Mouse (Mus musculus): ENCODE measurements around the gene Srcin1.

The Srcin1 gene

GRCm38 (mm10) chr11:97534442-97535307 lies 41.3 kb downstream of the Srcin1 start:
- DNase-seq (ENCODE audit: low spot score in 2 of 2): peak; percentile 18 to 40

DNA sequence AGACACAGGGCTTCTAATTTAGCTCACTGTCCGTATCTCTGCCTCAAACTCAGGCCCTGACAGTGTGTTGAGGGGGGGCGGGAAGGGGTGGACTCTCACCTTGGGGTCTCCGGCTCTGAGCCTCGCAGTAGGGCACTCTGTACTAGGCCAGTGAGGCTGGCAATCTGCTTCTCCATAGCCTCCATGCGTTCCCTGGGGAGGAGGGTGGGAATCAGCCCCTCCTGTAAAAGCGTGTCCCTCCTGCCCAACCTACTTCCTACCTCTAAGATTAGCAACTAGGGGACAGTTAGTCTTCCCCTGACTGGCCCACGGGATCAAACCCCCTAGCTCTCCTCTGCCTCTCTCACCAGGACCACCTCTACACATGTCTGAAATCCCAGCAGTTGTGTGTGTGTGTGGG lies 42.3 kb downstream of the Srcin1 start:
- DNase-seq (ENCODE audit: low spot score in 2 of 2): no peak

DNA sequence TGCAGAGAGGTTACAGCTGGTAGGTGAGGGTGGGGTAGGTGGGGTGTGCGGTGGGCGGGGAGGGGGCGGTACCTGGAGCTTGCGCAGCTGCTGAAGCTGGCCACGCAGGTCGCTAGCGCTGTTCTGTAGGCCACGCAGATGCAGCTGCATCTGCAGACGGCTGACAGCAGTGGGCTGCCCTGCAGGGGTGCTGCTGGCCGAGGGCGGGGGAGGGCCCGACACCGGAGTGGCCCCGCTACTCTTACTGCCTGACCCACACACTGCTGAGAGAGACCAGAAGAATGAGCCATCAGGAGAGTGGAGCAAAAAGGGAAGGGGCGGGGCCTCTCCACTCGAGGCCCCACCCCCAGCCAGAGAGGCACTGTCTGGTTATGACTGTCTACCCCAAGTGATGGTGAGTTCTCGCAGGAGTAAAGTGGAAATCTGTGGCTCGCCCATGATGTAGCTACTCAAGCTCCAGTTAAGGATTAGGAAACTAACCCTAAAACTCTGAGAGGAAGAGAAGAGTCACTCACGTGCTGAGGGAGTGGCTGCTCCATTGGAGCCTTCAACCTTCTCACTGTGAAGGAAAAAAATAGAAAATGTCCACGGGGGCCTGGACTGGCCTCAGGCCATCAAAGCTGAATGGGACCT lies 42.9 kb downstream of the Srcin1 start:
- peak; percentile 13 to 61 for DNase-seq (ENCODE audit: low spot score in 2 of 2)

GRCm38 (mm10) chr11:97532354-97532753 lies 43.6 kb downstream of the Srcin1 start:
- no peak for DNase-seq (ENCODE audit: low spot score in 2 of 2)

DNA sequence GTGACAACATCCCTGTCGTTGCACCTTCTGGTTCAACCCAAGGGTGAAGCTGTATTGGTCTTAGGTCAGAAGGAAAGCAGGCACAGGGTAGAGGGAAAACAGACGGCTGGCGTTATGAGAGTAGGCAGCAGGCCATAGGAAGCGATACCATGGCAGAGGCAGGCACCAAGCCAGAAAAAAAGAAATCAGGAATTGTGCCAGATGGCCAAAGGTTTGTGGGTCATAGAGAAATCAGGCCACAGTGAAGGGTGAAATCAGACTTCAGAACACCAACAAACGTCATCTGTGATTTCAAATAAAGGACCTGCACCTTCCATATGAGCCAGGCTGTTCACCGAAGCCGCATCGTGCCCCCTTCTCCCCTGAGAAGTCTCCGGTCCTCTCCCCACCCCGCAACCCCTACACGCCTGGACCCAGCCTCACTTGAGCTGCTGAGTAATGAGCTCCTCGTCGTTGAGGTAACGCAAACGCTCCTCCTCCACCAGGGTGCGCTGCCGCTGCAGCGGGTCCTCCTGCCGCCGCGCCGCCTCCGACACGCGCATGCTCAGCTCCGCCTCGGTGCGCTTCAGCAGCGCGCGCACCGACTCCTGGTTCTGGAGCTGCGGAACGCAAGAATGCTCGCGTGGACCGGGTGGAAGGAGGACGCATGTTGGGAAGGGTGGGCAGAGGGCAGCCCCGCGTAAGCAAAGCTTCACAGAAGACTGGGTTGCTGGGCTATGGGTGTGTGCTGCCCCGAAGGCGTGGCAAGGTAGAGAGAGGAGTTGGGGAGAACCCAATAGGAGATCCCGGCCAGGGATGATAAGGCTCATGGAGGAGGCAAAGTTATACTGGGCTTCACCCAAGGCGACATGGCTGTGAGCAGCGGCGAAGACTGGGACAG lies 44.4 kb downstream of the Srcin1 start:
- peak; percentile 71 to 90 for DNase-seq (ENCODE audit: low spot score in 2 of 2)

DNA sequence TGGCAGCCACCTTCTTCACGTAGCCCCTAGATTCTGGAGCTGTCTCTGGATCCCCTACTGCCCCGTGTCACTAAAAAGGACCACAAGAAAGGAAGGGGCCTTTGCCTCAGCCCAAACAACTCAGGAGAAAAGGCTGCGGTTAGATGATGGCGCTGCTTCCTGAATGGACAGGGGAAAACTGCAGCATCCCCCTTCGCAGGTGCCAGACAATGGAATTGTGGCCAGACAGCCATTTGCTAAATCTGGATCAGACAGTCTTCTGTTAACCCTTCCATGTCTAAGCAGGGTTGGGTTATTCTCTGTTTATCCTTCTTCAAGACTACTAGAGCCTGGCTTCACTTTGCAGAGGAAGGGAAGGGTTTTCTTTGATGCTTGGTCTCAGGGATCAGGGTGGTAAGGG lies 45.0 kb downstream of the Srcin1 start:
- DNase-seq (ENCODE audit: low spot score in 2 of 2): no peak

DNA sequence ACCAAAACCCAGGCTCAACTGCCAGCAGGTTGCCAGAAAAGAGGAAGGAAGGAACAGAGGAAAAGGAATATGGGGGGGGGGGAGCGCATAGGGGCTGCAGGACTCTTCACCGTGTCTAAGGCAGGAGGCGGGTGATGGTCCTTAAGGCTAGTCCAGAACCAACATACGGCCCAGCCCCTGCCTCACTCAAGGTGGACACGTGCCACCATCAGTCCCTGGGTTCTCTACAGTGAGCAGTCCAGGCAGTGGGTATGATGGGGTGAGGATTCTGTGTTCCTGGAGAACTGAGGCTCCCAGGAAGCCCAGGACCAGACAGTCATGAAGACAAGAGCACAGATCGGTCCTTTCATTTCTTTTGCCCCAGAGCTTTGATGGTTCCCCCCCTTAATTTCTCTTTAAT lies 45.9 kb downstream of the Srcin1 start:
- DNase-seq (ENCODE audit: low spot score in 2 of 2): no peak

- DNase-seq (ENCODE audit: low spot score in 2 of 2): no peak
Observed at GRCm38 (mm10) chr11:97528282-97528808, 47.6 kb downstream of the Srcin1 start.

DNA sequence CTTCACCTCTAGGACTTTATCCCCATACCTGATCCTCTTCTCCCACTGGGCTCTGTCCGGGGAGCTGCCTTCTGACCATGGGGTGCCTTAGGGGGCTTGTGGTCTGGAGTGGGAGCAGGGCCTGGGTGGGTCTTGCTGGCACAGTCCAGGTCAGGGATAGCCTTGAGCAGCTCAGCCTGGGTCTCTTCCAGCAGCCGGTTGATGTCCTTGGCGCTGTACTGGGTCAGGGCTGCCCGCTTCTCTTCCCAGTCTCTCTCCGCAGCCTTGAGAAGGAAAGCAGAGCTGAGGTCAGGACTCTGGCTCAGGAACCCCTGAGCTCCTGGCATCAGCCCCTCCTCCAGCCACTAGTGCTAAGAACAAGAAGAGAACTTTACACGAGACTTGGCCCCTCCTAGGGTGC lies 50.7 kb downstream of the Srcin1 start:
- no peak for DNase-seq (ENCODE audit: low spot score in 2 of 2)

DNA sequence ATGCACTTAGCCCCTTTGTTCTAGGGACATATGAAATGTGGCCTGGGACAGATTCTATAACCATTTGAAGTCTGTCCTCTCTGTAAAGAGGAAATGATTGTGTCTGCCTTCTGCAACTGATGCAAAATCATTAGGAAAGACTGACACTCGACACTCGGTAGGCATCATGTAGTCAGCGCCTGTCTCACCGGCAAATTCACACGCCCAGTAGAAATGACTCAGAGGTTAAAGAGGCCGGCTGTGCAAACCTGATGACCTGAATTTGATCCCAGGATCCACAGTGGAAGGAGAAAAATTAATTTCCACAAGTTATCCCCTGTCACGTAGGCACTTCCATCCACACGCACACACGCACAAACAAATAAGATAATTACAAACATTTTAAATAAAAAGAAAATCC lies 51.7 kb downstream of the Srcin1 start:
- DNase-seq (ENCODE audit: low spot score in 2 of 2): no peak

DNA sequence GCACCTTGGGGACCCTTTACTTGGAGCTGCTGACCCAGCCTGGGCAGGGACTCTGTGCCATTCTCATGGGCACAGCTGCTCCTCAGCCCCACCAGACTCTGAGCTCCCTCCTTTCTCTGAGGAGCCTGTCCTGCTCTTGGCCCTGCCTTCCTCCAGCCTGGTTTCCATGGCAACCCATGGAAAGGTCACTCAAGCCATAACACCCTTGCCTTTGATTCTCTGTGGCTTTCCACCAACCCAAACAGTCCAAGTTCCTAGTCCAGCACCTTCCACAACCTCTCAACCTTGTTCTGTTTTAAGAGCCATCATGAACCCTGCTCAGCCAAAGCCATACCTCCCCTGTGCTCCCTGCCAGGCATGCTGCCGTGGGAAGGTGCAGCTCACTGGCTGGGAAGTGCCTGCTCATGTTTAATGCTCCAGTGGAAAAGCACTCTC lies 52.1 kb downstream of the Srcin1 start:
- DNase-seq (ENCODE audit: low spot score in 2 of 2): no peak

GRCm38 (mm10) chr11:97523107-97523506 lies 52.9 kb downstream of the Srcin1 start:
- DNase-seq (ENCODE audit: low spot score in 2 of 2): no peak

DNA sequence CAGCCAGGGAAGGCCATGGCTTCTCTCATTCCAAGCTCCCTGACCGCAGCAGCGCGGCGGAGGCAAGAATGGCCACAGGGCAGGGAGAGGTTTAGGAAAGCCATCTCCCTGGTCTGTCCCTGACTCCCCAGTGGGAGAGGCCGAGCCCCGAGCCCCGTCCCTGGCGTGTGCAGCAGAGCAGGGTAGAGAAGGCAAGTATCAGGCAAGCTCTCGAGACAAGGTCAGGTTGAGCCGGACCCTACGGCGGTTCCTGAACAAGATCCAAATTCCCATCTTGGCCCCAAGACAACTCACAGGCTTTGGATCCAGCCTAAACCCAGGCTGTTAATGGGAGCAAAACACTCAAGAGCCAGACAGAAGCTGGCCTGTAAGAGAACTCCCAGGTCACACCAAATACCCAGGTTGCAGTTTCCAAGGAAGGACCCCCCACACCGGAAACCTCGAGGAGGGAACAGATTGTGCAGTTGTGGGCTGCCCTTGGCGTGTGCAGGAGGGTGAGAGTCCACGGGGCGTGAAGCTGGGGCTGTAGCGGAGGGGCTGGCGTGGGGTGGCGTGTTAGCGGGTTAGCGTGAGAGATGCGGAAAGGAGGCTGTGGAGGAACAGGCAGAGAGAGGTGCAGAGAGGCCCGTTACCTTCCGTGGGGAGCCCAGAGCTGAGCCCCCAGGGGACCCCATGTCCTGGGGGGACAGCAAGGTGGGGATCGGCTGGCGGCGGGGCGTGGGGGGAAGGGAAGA lies 54.1 kb downstream of the Srcin1 start:
- no peak for DNase-seq (ENCODE audit: low spot score in 2 of 2)

GRCm38 (mm10) chr11:97520541-97520940 lies 55.4 kb downstream of the Srcin1 start:
- no peak for DNase-seq (ENCODE audit: low spot score in 2 of 2)

DNA sequence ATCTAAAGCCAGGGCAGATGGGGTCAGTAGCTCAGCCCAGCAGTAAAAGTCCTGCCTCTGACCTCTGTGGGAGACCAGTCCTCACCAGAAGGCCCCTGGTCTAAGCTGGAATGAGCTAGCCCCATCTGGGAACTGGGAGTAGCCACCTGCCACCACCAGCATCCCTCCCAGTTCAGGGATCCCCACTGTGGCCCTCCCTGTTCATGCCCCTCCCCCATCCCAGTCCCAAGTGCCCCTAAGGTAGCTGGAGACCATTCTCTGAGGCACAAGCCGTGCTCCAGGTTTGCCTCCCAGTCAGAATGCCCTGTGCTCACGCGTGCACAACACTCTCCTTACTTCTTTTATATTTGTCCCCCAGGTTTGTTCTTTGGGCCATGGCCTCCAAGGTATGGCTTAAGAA lies 62.9 kb downstream of the Srcin1 start:
- DNase-seq (ENCODE audit: low spot score in 2 of 2): no peak

GRCm38 (mm10) chr11:97512511-97512910 lies 63.5 kb downstream of the Srcin1 start:
- no peak for DNase-seq (ENCODE audit: low spot score in 2 of 2)

DNA sequence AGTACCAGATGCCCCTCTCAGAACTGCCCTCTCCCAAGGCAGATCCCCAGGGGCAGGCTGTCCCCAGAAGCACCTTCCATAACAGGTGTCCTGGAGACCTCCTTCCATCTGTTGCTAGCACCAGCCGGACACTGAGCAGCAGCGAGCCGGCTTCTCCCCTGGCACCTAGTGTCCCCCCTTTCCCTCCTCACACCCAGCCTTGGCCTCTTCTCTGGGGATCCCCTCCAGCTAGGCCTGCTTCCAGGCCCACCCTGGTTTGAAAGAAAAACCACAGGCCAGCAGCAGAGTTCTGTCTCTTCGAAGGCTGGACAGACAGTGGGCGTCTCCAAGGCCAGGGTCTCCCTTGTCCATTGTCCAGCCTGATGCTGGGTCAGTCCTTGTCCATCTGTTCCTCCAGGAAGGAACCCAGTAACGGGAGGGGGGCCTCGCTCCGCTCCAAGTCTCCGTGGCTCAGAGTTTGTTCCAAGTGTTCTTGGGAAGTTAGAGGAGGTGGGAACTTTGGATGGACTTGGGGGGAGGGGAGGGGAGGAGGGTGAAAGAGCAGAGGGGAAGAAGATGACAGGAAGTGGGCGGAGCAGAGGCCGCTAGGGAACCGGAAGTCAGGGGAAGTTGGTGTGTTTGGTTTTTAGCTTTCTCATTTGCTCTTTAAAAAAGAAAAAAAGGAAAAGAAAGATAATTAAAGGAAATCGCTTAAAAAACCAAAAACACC lies 64.2 kb downstream of the Srcin1 start:
- peak; percentile 42 to 74 for DNase-seq (ENCODE audit: low spot score in 2 of 2)

DNA sequence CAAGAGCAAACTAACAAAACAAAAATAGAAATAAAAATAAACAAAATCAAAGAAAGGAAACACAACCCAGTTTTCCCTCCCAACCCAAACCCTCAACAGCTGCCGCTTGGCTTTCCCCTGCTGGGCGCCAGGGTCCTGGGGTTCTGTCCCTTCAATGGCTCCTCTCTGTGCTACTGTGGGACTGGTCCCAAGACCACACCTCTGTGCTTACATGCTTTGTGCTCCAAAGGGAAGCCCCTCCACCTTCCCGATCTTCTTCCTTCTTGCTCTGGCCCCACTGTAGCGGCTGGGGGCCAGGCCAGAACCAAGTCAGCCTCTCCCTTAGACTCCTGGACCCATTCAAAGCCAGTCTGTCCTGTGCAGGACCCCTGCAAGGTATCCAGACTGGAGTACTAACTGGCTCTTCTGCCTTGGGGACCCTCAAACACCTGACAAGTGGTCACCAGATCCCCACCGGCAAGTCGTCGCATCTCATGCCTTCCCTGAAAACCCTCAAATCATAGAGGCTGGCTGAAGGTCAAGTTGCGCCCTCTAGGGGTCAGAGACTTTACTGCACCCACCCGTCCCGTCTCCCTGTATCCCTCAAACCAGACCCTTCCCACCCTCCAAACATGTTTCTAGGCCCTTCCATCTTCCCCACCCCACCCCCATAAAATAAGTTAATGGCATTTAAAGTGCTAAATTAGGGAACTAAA lies 64.9 kb downstream of the Srcin1 start:
- DNase-seq (ENCODE audit: low spot score in 2 of 2): peak; percentile 68 to 80

DNA sequence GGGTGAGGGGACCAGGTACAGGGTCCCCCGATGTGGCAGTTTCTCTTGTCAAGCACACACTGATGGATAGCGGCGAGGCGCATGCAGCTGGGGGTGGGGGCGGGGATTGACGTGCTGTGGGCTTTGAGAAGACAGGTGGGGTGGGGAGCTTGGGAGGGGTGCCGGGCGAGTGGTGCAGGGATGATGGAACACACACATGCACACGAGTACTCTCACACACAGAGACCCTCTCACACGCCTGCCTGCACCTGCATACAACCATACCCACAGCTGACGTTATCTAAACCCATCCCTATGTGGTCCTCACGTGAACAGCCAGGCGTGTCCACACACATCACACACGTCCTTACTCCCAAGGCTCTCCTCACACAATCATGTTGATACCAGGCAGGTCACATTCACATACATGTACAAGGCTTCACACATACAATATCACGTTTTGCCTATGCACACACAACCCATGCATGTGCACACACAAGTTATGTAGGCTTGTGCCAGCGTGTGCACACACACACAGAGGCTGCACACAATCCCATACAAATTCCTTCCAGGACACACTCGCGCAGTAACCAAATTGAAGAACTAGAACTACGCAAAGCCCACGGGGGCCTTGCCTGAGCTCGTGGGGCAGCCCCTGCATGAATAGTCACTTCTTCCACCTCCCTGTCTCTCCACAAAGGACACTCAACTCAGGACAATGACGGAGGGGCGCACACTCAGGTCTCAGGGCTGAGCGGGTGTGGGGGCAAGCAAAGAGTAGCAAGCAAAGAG lies 66.1 kb downstream of the Srcin1 start:
- no peak for DNase-seq (ENCODE audit: low spot score in 2 of 2)

All from spleen, postnatal 10 days (tissue).